Mouse (Mus musculus) frontal cortex, postnatal 14 days (tissue): ENCODE results near the gene Lhfpl2.

ENCODE experiments used
- DNase-seq, 2 experiments: peaks; one replicate each; pipeline ENCODE4 v3.0.0; 2022; ENCODE audit warnings: low spot score in 2 of 2

Gene Lhfpl2

DNA sequence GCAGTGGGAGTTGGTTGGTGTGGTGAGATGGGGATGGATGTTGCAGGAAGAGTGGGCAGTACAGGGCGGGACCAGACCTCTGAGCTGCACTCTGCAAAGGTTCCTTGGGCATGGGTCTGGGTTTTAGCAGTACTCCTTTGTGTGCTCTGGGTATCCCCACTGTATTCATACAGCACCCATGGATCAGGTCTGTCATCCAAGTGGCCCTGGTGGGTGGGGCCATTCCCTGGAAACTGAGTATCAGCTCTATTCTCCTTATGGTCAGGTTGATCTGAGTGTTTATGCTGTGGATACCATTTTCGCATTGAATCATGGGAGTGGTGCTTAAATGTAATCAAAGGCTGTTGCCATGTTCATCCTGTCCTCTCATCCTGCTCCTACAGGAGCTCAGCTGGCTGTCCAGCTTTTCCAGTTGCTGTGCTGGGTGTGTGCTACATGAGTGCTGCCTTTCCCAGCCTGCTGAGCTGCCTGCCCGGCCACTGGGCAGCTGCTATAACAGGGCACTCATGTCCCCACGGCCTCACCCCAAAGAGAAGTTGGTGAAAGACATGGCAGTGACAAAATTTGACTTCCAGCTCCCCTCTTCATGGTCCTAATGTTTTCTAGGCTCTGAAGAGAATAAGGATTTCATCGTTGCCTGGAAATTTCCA lies 9.2 kb downstream of the Lhfpl2 start:
- DNase-seq = no peak

DNA sequence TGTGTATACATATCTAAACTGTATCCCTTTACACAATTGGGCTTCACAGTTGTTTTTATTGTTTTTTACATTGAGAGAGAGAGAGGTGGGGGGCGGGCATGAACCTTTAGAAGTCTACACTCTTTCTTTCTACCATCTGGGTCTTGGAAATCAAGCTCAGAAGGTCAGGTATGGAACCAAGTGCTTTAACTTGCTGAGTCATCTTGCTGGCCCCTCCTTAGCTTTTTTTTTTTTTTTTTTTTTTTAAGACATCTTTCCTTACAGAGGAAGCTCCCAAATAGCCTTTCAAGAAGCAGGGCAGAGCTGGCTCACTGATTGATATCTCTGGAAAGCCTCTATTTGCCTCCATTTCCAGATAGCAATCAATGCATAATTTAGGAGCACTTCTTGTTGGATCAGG lies 10.7 kb downstream of the Lhfpl2 start:
- DNase-seq = no peak

GRCm38 (mm10) chr13:94069421-94070307 lies 12.1 kb downstream of the Lhfpl2 start:
- no peak for DNase-seq

- no peak for DNase-seq
Measured at GRCm38 (mm10) chr13:94070308-94070619, 12.7 kb downstream of the Lhfpl2 start.

GRCm38 (mm10) chr13:94070927-94071326 lies 13.3 kb downstream of the Lhfpl2 start:
- DNase-seq = no peak

DNA sequence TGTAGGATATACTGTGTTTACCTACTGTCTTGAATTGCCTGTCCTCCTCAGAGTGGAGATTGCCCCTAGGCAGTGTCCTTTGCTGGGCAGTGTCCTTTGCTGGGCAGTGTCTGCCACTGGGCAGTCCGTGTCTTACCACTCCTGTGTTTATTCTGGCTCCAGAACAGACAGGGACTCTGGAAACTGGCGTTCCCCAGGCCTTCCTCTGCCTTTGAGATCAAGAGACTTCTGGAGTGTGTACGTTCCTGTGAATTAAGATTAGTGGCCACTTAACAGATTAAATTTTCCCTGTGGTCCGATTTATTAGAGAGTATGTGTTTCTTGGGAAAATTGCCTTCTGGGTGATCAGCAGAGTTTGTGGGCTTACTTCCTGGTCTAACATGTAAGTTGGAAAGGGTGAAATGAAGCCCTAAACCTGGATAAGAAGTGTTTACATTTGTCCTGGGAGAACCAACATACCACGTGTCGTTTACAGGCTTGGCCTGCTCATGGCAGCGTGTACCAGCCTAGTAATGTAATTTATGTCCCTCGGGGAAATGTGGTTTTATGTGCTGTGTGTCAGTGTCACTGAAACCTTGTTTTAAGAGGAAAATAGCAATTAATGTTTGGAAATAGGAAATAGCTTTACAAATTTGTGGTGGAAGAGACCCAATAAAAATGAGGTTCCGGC lies 15.6 kb downstream of the Lhfpl2 start:
- DNase-seq = no peak

GRCm38 (mm10) chr13:94073716-94074115 lies 16.1 kb downstream of the Lhfpl2 start:
- DNase-seq = no peak

GRCm38 (mm10) chr13:94075181-94075580 lies 17.6 kb downstream of the Lhfpl2 start:
- DNase-seq = no peak

DNA sequence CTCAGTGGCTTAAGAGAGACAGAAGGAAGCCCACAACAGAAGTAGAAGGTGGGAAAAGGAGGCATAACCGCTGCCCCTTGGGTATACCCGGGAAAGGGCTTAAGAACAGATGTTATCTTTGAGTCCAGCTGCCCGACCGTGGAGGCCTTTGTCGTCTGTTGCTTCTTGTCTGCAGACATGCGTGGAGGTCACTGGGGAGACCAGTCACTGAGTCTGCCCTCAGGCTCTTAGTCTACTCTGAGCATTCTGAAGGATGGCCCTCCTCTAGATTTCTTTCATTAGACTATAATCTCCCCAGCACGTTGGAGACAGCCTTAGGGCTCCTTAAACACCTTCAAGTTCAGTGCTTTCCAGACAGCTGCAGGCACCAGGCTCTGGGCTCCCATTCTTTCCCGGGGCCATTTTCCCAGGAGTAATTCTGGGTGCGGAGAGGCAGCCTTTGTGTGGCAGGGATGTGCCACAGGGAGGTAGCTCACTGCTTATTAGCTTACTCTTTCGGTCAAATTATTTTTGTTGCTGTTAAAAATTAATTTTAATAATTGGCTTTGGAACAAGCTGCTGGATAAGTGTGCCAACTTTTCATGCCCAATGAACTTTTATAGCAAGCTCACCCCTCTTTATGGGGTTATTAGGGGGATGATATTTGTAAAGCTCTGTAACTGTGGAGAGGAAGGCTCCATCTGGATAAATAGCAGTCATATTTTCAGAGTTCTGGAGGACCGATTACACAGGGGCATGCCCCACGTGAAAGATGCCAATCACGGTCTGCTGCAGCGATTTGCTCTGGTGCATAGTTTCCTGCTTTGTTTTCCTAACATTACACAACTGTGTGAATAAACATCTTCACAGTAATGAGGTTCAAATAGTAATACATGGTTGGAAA lies 19.8 kb downstream of the Lhfpl2 start:
- no peak for DNase-seq

DNA sequence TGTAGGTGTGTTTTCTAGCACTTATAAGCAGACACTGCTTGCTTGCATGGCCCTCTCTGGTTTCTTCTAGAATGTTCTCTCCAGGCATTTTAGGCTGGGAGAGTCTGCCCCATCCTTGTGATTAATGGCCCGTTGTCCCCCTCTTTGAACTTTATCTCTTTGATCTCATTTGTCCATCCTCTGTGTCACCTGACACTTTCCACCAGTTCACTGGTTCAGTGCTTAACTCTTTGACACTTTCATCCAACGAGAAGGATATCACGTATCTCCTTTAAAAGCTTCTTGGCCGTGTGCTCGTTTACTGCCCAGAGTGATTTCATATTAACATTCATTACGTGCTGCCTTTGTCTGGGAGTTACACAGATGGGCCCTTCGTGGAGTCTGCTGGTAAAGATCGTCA lies 25.6 kb downstream of the Lhfpl2 start:
- DNase-seq = no peak

- DNase-seq = no peak
Measured at GRCm38 (mm10) chr13:94084220-94085126, 26.9 kb downstream of the Lhfpl2 start.

- DNase-seq = no peak
Measured at GRCm38 (mm10) chr13:94086090-94086808, 28.7 kb downstream of the Lhfpl2 start.

DNA sequence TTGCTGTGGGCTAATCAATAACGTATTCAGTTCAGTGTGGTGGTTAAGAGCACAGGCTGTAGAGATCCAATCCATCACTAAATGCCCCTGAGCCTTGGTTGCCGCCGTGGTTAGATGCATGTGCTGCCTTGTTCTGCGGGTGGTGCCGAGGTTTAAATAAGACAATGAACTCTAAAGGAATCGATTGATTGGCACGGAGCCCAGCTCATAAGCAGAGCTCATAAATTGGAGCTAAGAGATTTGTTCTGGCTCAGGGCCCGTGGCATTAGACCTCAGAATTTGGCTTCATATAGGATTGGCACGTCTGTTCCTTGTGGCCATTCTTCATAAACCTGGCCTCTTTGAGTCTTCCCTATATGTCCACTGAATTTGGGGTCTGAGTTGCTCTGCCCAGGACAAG lies 29.5 kb downstream of the Lhfpl2 start:
- no peak for DNase-seq

DNA sequence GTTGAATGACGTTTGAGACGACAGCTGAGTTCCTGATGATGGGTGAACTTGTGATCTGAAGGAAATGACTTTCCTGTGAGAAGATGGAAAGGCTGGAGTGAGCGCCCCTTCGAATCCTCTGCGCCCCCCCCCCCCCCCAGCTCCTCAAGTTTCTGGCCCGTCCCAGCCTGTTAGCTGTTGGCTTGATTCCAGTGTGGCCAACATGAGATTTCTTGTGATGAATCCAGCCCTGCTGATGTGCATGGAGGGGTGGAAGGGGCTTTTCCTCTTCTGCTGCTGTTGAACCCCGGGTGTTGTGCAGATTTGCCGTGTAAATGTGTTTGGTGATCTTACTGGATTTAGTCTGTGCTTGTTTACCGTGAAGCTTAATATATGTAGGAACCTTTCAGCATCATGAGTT lies 31.2 kb downstream of the Lhfpl2 start:
- no peak for DNase-seq

- DNase-seq = no peak
Measured at GRCm38 (mm10) chr13:94089286-94089685, 31.7 kb downstream of the Lhfpl2 start.

DNA sequence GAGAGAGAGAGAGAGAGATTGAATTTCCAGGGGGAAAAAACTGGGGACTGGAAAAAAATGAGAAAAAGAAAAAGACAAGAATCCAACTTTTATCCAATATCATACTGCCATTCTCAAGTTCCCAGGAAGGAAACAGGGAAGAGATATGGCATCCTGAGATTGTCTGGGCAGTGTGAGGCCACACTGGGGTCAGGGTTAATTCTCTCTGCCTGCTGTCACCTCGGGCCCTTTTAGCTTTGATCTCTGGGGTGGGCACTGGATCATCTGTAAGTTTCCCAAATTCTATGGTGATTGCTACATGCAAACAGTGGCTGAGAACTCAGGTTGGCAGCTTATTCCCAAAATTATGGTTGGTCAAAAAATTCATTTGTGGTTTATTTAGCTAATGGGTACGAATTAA lies 33.8 kb downstream of the Lhfpl2 start:
- no peak for DNase-seq

GRCm38 (mm10) chr13:94094176-94094575 lies 36.6 kb downstream of the Lhfpl2 start:
- no peak for DNase-seq

- DNase-seq = no peak
Measured at GRCm38 (mm10) chr13:94094625-94095024, 37.0 kb downstream of the Lhfpl2 start.

GRCm38 (mm10) chr13:94095202-94095601 lies 37.6 kb downstream of the Lhfpl2 start:
- no peak for DNase-seq

GRCm38 (mm10) chr13:94097667-94098066 lies 40.1 kb downstream of the Lhfpl2 start:
- DNase-seq = no peak
